9 mouse cellular contexts compared by ENCODE assay signal in the genomic region with DNA sequence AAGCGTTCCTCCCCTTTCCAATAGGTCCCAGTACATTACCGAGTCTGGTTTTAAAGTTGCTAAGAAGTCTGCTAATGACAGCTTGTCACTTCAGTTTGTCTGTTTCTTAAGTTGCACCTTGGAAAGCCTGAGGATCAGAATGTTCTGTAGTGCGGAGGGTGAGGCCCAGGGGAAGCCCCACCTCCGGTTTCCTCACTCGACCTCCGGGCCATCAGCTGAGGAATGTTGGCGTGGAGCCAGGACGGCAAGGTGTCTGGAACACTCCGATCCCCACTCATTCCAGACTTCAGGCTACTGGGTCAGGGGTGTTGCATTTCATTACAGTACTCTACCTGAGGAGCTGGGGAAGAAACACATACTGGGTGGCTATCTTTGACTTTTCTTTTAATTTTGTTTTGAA.
DNase-seq lines count a peak whose midpoint lies in the region; TF ChIP-seq lines count a peak whose summit lies in the region.
"Had no signal": no experiment of that assay in that cellular context is flagged by ENCODE, and none has a peak within 500 bp of the region (broad histone marks: within the 10 kb centered on the region; RNA-seq: fewer than 3 reads in every experiment).

No protein-coding gene starts in this region.

- TF ChIP-seq CTCF in kidney, adult 2 months (conservative IDR thresholded peaks at IDR 0.05; ENCODE audit: insufficient read depth, insufficient read length, low read depth, low read length), result no peak

- no peak for TF ChIP-seq POLR2A in kidney, adult 2 months (IDR thresholded peaks at IDR 0.05; ENCODE audit: low read depth, low read length)

- H3K4me3 ChIP-seq in kidney, adult 2 months (ENCODE audit: insufficient read depth, low read depth, low read length), result no peak overlapping the region
- H3K4me3 ChIP-seq: liver, embryonic 15.5 days had no signal

- H3K4me1 ChIP-seq in kidney, adult 2 months (ENCODE audit: control insufficient read depth, insufficient read depth, low read length), result peaks cover 9% of the 10 kb centered on the region
- H3K4me1 ChIP-seq: liver, embryonic 15.5 days had no signal

- peak; percentile 39 to 71 for DNase-seq in adrenal gland, postnatal 36 days
- DNase-seq in gastrocnemius, postnatal 25 days, result peak; percentile 93
- DNase-seq in kidney, adult 2 months, result peak; percentile 95
- DNase-seq in lung, postnatal 14 days, result peak; percentile 94
- no peak for DNase-seq in B cell, adult 2 months
- no peak for DNase-seq in cerebellum, adult 11-12 months
- no peak for DNase-seq in natural killer cell, adult 2 months (ENCODE audit: low spot score in 2 of 2)
- no peak for DNase-seq in frontal cortex, postnatal 14 days (ENCODE audit: low spot score in 2 of 2)

- peak overlapping the region; percentile 35; the same call in 1 of the 2 replicates for H3K27ac ChIP-seq in kidney, adult 2 months (ENCODE audit: insufficient read depth, low read depth, low read length)
- H3K27ac ChIP-seq: liver, embryonic 15.5 days had no signal

- no peaks in the 10 kb centered on the region for H3K27me3 ChIP-seq in kidney, adult 2 months (replicated peaks; ENCODE audit: control insufficient read depth, insufficient read depth, low read length)
- H3K27me3 ChIP-seq: liver, embryonic 15.5 days had no signal

- no peaks in the 10 kb centered on the region for H3K36me3 ChIP-seq in kidney, adult 2 months (ENCODE audit: control insufficient read depth, insufficient read depth, low read length)

- 10% methylated on average over 9 of the region's 9 CpGs for WGBS in kidney, adult 2 months

Comparison
In these comparisons a context has a peak if more than half of its experiments do, and no peak if none do; other contexts are left out.
1. DNase-seq: peak in adrenal gland, postnatal 36 days (2 of 2), gastrocnemius, postnatal 25 days (single experiment), kidney, adult 2 months (single experiment) and lung, postnatal 14 days (single experiment); none in B cell, adult 2 months (0 of 2), cerebellum, adult 11-12 months (single experiment), natural killer cell, adult 2 months (0 of 2) and frontal cortex, postnatal 14 days (0 of 2).